Mouse (Mus musculus): ENCODE measurements at regions not wholly inside any gene's neighbourhood (a gene's known extent, or its start where the extent isn't known, plus 50 kb on each side); places are given as distances from the start of the nearest gene placed in this dataset.

DNA sequence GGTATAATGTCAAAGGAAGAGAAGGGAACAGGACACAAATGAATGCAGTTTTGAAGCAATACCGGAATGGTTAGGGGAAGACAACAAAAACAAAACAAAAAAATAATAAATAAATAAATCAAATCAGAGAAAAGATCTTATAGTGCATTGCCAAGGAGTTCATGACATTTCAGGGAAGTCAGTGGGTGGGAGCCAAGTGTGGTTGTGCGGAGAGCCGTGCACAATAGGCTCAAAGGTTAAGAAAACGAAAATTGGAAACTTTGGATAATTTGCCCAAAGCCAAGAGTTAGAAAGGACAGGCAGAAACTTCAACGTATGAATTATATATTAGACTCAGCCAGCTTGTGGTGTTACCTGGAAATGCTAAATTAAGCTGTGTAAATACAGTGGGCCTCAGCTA is 599.4 kb downstream of the Gm826 start:
- DNase-seq, result no peak
- intact Hi-C loops (cut with DNase I), result no loop called here

DNA sequence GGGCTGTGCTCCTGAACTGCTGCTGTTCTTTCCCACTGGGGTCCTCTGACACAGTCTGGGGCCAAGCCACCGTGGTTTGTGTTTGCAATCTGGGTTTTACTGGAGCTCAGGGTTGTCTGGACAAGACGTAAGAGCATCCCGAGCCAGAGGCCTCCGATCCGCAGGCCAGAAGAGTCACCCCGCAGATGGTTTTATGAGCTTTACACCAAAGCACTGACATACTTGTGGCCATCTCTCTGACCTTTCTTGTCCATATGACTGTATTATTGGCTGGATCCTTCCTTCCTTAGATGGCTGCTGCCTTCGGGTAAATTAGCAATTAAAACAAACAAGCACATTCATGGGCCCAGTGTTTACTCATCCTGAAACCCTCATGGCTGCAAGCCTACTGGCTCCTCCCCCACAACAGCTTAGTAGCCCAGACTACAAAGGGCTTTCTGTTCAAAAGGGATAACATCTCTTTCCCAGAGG is 578.4 kb downstream of the Gm826 start:
- intact Hi-C loops (cut with DNase I), result no loop called here
- peak in 1 of 2 experiments; percentile 23 for DNase-seq

DNA sequence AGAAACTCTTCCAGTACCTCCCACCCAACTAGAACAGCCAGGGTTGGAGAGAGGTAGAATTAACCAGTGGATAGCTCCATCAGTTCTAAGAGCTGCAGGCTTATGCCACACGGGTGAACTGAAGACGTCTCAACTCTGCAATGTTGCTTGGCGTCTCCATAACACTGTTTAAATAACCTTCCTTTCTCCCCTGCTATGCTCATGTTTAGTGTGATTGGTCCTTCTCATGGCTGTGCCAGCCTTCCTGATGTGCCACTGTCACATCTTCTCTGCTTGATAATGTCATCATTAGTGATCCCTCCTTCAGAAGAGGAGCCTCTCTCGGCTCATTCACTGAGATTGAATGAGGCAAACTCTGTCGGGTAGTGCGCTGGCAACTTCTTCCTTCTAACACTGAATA is 573.2 kb downstream of the Gm826 start:
- intact Hi-C loops (cut with DNase I), result no loop called here
- DNase-seq, result no peak

- intact Hi-C loops (cut with DNase I), result no loop called here
- DNase-seq, result no peak
Observed at GRCm38 (mm10) chr2:159763115-159763514, 570.8 kb downstream of the Gm826 start.

Small RNAs in the stretch of these regions (microRNA-seq; reads per million reads assigned to microRNA genes)
- gene Gm44319, result 0 reads per million in 2 experiments
